Mouse (Mus musculus) naive thymus-derived CD4-positive, alpha-beta T cell, adult 2 months (primary cell): ENCODE measurements around the gene Gm10577.

Experiments
- DNase-seq: peaks from one replicate; pipeline ENCODE4 v3.0.0-alpha.2; 2011; ENCODE audit warnings: low read depth

Gene Gm10577

GRCm38 (mm10) chr4:101020596-101020995, at the start of gene Gm10577:
TSS of gene Gm10577 (minus strand) at chr4:101020696.
- DNase-seq: no peak

GRCm38 (mm10) chr4:101069154-101069971, 48.9 kb upstream of the Gm10577 start:
- peak; percentile 46 for DNase-seq

DNA sequence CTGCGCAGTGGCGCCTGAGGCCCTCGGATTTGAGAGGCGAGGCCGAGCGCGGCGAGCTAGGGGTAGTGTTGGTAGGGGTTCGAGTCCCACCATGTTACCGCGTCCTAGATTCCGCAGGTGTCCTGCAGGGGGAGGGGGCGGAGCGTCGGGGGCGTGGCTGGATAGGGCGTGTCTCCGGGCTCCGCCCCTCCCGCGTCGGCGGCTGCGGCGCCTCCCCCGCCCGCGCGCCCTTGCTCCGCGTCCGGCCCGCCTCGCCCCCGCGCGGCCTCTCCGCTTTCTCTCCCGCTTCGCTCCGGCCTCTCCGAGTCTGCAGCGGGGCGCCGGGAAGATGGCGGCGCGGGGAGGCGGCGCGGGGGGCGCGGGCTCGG, 48.3 kb upstream of the Gm10577 start, which contains the start of gene Raver2:
Raver2 (plus strand) TSS at position 198 of the 368 bp plus-strand sequence.
- peak; percentile 80 for DNase-seq

DNA sequence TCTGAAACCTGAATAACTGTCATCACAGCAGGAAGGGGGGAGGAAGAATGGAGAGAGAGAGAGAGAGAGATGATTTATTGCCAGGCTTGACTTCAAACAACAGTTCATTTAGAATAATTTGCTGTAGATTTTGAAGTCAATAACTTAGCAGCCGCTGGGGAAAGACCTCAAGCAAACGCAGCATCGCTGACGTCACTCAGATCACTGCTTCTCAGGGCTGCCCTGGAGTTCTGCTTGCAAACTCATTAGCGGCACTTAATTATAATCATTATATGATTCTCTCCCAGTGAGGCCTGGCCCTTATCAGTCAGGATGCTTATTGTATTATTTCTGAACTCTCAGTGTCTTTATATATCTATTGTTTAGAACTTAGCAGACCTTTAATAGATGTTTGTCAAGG, 45.9 kb upstream of the Gm10577 start:
- no peak for DNase-seq

DNA sequence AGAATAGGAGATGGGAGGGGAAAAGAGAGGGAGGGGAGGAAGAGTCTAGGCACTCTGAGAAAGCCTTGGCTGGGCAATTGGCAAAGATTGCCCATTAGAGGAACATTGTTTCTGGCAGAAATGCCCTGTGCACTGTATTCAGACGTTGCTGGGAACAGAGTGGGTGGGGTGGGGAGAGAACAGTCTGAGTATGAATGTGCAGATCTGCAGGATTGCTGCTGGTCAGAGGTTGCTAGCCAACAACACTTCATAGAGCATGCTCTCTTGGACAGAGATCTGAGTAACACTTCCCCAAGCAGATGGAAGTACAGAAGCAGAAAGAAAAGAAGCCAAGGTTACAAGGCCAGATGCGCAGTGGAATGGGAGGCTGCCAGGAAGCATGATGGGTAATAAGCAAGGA, 41.6 kb upstream of the Gm10577 start:
- peak; percentile 18 for DNase-seq

GRCm38 (mm10) chr4:101046576-101046975, 26.1 kb upstream of the Gm10577 start:
- no peak for DNase-seq

DNA sequence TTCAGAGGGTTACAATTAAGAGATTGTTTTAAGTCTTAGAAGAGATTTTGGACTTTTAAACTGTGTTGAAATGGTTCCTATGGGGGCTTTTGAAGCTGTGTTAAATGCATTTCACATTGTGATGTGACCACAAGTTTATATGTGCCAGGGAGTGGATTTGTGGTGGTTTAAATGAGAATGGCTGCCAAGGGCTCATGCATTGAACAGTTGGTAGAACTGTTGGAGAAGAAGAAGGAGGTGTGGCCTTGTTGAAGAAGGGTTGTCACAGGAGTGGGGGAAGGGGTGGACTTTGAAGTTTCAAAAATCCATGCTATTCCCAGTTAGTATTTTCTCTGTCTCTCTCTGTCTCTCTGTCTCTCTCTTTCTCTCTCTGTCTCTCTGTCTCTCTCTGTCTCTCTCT, 23.7 kb upstream of the Gm10577 start:
- no peak for DNase-seq

GRCm38 (mm10) chr4:101043691-101044090, 23.2 kb upstream of the Gm10577 start:
- no peak for DNase-seq

- no peak for DNase-seq
Observed at GRCm38 (mm10) chr4:101037156-101037555, 16.7 kb upstream of the Gm10577 start.

DNA sequence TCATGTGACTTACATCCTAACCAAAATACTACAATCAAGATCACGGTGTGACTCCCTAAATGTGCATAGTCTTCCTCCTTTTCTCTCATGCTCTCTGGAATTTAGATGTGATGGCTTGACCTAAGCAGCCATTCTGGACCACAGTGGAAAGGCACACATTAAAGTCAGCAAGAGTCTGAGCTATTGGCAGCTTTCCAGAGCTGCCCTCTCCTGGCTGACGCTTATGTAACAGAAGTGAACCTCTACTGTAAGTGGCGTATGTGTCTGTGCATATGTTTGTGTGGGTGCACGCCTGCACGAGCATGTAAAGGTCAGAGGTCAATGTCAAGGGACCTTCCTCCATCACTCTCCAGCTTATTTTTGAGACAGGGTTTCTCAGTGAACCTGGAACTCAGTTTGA, 14.6 kb upstream of the Gm10577 start:
- no peak for DNase-seq

DNA sequence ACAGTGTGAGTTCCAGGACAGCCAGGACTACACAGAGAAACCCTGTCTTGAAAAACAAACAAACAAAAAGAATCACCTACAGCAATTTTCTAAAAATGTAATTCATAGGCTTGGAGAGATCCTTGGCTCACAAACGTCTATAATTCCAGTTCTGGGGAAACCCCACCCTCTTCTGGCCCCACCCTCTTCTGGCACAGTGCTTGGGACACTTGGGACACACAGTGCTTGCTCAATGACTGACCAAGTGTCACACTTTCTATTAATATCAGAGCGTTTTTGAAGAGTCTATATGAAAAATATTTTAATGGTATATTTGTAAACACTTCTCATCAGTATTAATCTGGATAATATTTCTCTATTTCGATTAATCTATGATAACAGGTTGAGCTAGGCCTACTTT, 12.6 kb upstream of the Gm10577 start:
- DNase-seq: no peak

- no peak for DNase-seq
Observed at GRCm38 (mm10) chr4:101027852-101028411, 7.4 kb upstream of the Gm10577 start.

- no peak for DNase-seq
Observed at GRCm38 (mm10) chr4:101026995-101027394, 6.5 kb upstream of the Gm10577 start.

DNA sequence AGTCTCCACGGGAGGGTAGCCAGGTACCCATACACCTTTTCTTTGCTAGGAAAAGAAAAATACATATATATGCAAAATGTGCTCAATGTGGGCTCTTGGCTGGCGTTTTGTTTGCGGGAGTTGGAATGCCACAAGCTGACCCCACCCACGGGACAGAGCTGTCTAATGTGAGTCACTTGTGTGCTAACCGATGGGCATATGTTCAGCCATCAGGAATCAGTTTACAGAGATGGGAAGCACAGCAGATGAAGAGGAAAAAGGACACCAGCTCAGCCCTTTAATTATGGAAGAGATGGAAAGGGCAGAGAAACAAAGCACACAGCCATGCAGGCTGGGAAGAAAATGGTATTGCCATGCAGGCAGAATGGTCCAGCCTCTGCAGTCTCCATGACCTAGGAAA, 6.1 kb upstream of the Gm10577 start:
- DNase-seq: no peak

- no peak for DNase-seq
Observed at GRCm38 (mm10) chr4:101017806-101018205, 2.7 kb downstream of the Gm10577 start.

DNA sequence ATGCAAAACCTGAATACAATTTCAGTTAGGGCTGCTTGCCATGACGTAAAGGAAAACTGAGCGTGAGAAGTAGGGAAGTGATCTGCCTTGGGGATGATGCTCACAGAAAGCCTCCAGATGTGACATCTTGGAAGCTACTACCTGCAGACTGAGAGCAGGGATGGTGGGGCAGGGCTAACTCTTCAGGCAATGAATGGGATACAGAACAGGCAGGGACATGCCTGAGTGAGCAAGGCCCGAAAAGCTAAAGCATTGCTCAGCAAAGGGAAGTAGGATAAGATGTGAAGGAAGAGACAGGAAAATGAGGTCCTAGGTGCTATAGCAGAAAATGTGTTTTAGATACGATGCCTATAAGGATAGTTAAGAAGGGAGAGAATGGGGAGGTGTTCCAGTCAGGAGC, 11.4 kb downstream of the Gm10577 start:
- no peak for DNase-seq

DNA sequence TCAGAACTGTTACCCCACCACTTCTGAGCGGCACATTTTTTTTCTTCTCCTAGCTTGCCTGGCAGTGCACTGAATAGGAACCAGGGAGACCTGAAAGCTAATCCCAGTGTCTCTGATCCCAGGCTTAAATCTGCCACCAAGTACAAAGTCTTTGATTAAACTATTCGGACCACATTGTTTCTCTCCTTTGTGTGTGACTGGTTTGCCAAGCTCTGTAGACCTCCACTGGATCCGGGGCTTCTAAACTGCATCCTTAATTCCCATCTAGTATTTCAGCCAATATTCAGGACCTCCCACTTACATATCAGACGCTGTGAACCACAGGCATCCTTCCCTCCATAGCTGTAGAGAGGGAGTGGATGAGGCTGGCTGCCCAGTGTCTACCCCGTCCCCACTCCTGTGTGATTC, 12.1 kb downstream of the Gm10577 start:
- DNase-seq: no peak

DNA sequence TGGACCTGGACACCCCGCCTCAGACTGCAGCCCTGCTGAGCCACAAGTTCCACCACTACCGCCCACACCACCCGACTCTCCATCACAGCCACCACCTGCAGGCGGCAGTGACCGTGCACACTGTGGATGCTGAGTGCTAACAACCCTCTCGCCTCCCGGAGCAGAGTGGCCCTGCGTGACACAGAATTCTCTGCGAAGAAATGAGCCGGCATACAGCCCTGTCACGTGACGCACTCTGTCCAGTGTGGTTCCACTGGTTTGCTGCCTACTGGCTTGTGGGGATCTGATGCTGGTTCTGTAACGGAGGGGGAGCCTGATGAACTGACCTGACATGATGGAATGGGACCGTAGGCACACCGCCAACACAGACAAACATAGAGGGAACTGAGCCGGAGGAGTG, 17.5 kb downstream of the Gm10577 start:
- no peak for DNase-seq

DNA sequence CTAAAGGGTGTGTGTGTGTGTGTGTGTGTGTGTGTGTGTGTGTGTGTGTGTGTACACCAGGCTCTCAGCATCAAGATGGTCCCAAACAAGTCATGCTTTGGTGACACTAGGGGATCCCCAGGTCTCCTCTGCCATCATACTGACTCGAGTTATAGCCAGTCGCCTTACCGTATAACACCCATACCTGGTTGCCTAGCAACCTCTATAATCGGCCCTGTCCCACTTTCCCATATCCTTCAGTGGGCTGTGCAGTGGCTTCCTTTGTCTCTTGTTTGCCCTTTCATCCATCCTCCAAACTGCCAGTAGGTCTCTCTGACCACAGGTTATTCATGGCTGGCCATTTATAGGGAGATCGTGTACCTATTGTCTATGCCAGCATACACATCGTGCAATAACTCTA, 19.4 kb downstream of the Gm10577 start:
- DNase-seq: no peak

- DNase-seq: no peak
Observed at GRCm38 (mm10) chr4:101000622-101001021, 19.9 kb downstream of the Gm10577 start.

DNA sequence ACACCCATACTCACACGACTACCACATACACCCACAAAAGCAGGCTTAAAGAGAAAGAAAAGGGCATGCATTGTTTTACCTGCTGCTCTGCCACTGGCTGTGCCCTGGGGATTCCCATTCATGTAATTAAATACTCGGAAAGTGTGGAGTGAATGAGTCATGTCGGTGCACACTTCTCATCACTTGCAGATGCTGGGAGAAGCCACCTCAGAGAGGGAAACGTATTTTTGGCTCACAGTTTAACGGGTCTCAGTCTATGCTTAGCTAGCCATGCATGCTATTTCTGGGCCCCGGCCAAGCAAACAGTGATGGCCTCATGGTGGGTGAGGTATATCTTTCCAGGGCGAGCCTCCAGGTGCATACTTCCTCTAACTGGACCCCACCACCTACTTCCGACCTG, 21.6 kb downstream of the Gm10577 start:
- no peak for DNase-seq

DNA sequence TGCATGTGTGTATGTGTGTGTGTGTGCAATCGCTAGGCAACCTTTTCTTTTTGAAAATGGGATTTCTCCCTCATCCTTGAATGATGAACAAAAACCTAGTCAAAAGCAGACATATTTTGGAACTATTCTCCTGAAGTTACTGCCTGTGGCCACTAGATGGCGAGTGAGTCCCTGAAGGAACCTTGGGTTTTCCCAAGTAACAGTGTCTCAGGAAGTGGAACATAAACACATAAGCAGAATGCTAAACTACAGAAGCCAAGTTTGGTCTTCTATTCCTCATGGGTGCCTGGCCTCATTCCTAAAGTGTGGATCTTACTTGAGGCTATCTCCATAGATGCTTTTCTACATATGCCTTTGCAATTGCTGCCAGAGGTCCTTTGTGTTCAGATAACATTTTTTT, 22.4 kb downstream of the Gm10577 start:
- DNase-seq: peak; percentile 68

GRCm38 (mm10) chr4:100996060-100996651, 24.3 kb downstream of the Gm10577 start:
- DNase-seq: no peak
